Mouse (Mus musculus) frontal cortex, postnatal 10 days (tissue): Measurements from ENCODE around the gene Pgc.

Source experiments
- DNase-seq, 2 experiments: peaks; one replicate each; pipeline ENCODE4 v3.0.0; 2022; ENCODE audit warnings: low spot score in 2 of 2, mixed read lengths in 1 of 2

Pgc gene

DNA sequence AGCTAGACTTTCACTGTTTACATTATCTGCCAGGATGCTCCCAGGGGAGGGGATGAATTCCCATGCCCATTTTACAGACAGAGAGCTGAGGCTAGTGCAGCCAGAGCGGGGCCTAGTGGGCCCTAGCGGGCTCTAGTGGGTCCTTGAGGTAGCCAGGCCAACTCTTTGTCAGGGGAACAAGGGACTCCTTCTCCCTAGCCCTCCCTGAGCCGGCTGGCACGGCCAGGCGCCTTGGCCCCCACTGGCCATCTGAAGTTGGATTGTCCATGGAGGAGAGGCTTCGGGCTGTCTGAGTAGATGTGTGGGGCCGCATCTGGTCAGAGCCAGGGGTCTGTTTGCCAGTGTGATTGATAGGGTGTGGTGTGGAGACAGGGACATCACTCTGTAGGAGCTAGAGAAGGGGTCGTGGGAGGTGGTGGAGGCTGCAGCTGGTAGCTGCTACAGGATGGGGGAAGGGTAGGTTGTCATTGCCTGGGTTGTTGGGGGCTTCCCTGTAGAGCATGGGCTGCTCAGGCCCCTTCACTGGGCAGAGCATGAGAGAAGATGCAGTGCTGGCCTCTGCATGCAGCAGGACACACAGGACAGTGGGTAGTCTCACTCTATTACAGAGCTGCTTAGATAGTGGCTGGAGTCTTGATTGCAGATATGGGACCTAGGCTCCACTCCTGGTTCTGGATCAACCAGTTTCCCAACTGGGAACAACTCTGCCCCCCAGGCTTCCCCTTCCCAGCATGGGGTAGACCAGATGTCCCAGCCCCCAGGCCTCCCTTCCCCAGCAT lies 57.0 kb downstream of the Pgc start:
- DNase-seq = no peak
